Mouse (Mus musculus) thymus, adult 18-20 months (tissue): ENCODE measurements at regions not wholly inside any gene's neighbourhood (a gene's known extent, or its start where the extent isn't known, plus 50 kb on each side); places are given as distances from the start of the nearest gene placed in this dataset.

Experiments used
- DNase-seq, 2 experiments: peaks; one replicate each; pipeline ENCODE4 v3.0.0; 2022; ENCODE audit warnings: mixed read lengths in 2 of 2

DNA sequence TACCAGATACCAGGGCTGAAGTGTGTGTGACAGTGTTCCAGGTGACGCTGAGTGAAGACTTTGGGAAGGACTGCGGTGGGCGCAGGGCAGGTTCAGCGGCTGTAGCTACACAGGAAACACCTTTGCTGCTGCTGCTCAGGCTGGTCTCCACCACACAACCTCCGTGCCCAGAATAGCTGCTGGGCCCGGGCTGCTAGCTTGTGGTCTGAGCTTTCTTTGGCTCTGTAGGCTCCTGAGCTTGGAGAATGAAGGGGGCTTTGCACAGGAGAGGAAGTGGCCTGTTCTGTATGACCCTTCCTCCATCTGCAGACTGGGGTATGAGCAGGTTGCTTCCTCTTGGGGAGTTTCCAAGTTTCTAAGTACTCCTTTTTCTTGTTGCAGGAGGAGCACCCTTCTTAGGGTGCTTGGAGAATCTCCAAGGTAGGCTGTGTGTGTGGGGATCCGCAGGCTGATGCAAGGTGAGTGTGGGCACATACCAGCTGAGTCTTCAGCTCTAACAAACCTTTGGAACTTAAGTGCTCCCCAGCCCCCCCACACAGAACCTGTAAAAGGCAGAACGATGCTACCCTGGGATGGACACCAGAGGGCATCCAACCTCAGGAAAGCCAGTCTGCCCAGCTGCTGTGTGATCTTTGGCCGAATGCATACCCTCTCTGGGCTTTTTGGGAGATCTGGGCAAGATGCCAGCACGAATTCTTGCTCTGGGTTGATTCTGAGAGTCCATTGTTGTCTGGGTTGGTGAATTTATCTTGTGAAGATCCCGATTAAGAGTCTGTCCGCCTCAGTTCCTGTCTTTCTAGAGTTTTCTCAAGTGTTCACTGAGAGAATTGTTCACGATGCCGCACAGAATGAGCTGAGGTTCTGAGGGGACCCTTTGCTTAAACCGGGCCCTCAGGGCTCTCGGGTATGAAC lies 136.6 kb downstream of the Mn1 start:
- DNase-seq = peak in 1 of 2 experiments; percentile 32

DNA sequence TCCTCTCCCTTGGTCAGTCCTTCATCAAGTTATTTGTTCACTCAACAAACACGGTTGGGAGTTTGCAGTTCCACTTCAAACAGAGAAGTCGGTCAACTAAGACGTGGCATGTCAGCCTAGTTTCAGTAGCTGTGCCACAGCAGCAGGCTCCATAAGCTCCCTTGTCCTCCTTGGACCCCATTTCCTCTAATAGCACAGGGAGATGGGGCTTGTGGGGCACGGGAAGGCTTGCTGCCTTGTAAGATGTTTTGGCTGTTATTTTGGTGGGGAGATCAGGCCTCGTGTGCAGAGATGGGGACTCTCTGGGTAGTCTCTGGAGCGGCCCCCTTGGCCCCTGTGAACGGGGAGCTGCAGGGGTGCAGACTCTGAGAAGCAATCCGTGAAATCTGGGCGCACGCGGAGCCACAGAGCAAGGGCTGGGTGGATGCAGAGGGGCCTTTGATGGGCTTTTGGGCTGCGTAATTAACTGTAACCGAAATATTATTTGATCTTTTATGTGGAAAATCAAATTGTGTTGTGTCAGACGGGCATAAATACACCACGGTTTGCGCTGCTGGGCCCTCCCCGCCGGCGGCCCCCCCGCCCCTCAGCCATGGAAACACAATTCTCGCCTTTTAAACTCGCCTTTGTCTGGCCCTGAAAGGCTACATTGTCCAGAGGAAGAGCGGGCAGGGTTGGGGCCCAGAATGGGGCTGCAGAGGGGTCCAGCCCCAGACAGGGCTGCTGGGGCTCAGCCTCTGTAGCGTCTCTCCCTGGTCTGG lies 137.6 kb downstream of the Mn1 start:
- no peak for DNase-seq

DNA sequence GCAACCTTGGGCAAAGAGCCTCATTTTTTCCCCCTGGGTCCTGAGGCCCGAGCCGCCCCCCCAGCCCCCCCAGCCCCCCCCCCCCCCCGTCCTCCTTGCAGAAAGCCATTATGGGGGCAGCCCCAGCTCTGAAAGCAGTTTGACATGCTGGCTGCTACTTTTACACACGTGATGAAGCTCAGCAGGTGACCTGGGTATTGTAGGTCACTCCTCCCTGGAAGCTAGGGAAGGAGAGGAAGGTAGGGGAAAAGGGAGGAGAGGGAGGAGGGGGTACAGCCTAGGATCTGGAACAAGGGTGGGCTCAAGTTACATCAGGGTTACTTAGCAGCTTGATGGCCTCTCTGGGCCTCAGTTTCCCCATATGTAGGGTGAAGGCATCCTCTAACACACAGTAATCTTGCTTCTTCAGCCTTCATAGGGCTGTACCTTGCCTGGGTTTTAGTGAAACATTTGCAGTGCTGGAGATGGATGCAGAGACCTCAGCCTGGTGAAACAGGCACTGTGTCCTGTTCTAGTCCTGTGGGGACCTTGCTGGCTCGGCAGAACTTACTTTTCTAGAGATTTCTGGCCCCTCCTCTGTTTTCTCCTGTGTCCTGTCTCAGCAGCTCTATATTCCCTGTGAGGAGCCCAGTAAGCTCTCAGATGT lies 138.3 kb downstream of the Mn1 start:
- no peak for DNase-seq

DNA sequence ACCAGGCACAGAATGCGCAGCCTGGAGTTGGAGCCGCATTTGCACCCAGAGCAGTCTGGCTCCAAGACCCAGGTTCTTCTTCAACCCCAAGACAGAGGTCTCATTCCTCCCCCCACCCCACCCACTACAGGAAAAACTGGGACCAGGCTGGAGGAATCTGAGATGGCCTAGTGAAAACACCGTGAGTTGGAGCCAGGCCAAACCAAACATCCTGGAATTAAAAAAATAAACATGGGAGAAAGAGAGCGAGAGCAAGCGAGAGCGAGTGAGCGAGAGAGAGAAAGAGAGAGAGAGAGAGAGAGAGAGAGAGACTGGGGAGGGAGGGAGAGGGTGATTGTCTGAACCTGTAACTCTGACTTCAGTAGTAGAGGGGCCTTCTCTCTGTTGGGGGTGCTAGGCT lies 138.8 kb downstream of the Mn1 start:
- DNase-seq = no peak

DNA sequence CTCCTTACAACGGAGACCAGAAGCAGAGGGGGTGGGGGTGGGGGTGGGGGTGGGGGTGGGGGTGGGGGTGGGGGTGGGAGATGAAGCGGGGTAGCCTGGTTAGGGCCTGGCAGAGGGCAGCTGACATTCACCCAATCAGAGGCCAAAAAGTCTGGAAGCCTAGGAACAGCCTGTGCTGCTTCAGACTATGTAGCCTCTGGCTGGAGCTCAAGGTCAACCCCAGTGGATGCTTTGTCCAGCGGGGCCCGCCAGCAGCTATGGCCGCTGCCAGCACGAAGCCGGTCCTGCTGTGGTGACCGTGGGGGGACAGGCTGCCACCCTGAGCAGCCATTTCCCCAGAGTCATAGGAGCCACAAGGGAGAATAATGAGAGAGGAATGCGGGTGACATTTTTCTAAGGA lies 143.3 kb downstream of the Mn1 start:
- DNase-seq = no peak

DNA sequence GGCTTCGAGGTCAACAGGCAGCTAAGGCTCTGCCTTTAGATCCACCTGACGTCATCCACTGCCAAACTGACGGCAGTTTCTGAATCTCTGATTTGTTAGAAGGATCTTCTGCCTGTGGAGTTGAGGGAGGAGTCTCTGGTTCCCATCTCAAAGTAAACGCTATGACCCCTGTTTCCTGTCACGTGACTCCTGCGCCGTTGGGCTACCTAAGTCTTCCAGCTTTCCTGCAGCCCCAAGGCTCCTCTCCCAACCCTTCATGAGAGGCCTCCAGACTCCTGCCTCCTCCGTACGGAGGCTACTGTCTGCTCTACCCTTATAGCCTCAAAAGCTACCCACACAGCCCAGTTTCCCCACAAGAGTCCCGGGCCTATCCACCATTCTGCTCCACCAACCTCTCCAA lies 144.1 kb downstream of the Mn1 start:
- peak in 1 of 2 experiments; percentile 36 for DNase-seq

DNA sequence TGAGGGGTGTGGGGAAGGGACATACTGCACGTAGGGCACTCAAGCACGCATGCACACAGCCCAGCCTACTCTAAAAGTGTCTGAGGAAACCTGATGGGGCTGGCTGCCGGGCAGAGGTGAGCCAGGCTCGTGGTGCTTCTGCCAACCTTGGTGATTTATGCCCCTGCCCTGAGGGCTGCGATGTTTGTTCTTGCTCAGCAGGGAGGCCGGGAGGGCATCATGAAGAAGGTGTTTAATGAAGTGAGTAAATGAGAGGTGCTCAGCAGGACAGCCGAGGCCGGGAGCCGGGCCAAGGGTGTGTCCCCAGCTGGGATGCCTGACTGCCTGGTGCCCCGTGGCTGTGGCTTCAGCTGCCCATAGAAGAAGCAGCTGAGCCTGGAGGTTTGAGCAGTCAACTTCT lies 153.7 kb downstream of the Mn1 start:
- DNase-seq = no peak

DNA sequence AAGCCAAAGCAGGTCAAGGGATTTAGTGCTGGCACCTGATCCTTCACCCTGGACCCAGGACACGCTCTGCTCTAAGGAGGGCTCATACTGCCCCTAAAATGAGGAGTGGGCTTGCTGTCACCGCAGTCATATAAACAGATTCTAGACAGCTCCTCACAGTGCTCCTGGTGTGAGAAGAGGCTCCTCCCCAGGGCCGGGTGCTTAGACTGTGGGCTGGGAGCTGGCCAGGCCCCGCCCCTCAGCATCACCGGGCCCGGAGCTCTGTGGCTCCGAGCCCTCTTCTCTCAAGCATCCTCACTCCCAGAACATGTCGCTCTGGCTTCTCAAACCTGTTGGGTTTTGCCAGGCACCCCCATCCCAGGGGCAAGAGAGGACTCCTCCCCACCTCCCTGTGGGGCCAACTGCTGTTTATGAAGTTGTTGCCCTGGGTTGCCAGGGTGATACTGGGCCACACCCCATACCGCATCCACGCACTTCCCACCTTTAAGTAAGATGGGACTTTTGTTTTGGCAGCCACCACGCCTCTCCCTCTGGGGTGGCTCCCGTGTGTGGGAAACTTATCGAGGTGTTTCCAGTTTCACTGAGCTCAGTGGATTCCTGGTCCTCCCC lies 156.2 kb downstream of the Mn1 start:
- DNase-seq = no peak

DNA sequence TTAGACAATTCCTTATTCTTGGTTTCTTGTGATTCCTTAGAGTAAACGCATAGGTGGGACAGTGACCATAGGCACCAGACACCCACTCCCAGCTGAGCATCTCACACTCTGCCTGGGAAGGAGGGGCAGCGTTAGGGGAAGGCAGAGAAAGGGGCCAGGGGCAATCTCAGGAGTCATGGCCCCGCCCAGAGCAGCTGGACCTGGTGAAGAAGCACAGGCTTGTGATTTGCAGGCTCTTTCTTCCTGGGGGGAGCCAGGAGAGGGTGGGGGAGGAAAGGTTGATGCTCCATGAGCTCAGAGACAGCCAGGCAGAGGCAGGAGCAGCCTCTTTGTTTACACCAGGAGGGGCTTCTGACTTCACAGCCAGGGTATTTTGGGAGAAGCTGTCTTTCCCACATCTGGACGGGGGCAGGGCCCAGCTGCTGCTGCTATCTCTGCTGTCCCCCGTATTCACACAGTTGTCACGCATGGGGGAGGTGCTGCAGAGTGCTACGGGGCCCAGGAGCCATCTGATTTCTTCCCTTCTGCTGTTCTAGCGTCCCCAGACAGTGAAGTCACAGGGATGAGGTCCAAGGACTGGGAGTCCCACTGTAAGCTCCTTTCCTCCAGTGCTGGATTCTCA lies 157.2 kb downstream of the Mn1 start:
- no peak for DNase-seq

DNA sequence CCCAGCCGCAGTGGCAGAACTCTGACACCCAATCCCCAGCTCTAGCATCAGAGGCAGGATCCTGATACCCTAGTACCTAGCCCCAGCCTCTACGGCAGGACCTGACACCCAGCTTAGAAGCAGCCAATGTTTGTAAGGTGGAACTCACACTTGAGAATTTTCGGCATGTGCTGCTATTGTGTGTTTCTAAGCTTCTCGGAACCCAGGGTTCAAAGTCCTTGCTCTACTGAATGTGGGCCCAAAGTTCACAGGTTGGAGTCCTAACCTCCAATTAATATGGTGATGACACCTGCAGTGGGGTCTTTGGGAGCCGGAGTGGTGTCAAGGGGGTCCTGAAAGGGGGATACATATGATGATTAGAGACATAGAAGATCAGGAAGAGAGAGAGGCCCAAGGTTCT lies 158.2 kb downstream of the Mn1 start:
- no peak for DNase-seq

DNA sequence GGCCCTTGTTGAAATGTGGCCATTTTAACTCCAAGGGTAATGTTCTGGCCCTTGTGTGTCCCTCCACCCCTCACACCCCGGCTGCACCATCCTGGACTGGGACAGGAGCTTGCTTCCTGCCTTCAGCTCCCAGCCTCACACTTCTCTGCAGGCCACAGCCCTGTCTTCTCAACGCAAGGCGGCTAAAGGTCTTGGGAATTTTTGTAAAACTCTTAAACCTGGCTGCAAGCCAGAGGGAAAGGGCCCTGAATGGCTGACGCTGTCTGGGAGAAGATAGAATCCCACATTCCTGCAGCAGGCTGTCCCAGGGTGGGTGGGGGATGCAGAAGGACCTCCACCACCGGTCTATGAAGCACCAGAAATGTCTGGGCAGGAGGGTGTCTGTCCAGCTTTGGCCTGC lies 156.3 kb upstream of the Gm26897 start:
- DNase-seq = no peak

DNA sequence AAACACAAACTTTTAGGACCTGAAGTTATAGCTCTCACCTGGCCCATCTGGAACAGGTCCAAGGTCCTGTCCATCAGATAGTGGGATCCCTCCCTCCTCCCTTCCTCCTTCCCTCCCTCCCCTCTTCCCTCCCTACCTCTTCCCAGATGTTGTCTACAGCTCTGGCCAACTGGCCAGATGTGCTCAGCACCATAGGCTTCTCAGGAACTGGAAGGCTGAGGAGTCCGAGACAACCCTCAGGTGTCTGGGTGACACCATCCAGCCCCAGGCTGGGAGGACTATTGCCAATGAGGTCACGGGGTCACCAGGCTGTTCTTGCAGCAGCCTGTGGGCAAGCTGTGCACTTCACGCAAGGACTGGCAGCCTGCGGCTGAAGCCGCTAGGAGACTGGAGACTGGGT lies 155.6 kb upstream of the Gm26897 start:
- no peak for DNase-seq

DNA sequence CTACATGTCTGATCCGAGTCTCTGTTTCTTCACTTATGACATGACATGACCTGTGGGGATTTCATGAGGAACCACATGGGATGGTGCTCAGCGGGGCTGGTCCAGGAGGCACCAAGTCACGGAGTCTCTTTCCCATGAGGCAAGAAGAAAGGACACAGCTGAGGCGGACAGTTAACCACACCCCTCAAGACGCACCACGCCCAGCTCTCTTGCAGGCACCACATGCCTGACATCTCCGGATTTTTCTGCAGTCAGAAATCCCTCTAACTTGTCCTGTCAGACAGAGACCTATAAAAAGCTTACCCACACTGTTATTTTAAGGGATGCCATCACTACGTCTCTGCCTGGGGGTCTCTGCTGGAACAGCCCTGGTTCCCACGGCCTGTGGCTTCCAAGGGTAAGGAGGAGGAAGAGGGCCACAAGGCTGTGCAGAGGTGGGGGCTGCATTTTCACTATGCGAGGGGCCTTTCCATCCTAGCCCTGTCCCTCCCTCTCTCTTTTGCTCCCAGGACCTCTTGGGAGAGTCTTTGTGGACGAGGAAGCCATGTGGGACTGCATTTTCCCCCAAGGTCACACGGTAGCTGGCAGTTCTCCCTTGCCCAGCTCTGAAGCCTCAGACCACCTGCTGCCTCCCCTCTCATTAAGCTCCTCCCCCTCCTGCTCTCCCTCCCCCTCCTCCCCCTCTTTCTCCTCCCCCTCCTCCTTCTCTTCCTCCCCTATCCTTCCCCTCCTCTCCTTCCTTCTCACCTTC lies 154.6 kb upstream of the Gm26897 start:
- DNase-seq = no peak

DNA sequence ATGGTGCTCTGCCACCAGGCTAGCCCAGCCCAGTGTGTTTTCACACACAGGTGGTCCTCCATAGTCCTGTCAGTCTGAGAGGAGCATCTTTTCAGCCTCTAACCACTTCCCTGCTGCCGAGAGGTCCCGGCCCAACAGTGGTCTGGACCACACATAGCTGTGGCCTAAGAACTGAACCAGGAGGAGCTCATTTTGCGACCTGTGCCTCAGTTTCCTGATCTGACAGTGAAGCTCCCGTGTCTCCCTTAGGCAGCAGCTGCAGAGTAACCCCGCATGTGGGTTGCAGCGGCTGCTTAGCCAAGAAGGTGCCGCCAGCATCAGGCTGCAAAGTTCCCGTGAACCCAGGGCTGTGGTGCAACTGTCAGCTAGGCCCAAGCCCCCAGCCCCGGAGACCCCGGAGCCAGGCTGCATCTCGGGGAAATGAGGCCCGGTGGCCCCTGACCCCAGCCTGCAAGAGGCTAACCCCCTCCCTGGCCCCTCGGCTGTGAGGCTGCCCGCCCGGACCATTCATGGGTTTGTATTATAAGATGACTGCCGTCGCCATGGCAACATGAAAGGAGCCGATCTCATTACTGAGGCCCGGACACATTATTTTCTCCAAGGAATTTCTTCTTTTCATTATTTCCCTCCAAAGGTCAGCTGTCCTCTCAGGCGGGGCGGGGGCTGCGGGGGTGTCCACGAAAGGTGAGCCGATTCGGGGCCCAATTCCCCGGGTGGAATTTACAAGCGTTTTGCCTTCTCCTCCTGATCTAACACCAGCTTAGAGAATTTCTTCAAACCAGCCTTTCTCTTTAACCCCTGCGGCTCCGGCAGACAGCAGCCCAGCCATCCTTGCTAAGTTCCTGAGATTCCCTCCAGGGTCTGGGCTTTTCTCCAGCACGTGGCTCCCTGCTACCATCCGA lies 152.6 kb upstream of the Gm26897 start:
- DNase-seq = no peak

DNA sequence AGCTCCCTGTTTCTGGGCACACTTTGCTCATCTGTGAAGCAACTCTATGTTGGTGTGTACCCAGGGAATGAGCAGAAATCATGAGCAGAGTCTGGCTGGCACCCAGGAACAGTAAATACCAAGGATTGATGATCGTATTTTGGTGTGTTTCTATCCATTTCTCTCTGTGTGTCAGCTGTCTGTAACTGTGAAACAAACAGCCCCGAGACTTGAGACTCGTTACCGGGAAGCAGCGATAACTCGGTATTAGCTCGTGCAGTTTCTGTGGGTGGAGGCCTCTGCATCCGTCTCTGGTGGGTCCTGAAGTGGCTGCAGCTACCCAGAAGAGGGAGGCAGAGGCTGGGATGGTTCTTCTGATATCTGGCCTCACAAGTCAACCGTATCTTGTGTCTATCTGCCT lies 151.7 kb upstream of the Gm26897 start:
- no peak for DNase-seq

DNA sequence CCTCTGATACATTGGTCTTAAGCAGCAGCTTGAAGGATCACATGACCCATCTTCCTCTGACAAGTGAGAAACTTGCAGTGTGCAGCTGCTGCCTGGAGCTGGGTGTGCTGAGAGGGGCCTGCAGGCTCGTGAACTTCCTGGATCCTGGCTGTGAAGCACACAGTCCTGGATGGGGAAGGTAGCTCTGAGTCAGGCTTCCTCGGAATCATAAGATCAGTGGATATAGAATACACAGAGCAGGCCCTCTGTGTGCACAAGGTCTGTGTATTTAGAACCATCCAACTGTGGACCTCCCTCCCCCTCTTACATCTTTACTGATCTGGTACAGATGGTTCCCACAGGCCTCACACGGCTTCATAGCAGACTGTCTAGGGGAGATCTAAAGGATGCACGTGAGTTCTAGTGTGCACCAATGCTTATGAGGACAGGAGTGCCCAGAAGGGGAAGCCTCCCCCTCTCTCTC lies 143.1 kb upstream of the Gm26897 start:
- DNase-seq = peak; percentile 46 to 62

DNA sequence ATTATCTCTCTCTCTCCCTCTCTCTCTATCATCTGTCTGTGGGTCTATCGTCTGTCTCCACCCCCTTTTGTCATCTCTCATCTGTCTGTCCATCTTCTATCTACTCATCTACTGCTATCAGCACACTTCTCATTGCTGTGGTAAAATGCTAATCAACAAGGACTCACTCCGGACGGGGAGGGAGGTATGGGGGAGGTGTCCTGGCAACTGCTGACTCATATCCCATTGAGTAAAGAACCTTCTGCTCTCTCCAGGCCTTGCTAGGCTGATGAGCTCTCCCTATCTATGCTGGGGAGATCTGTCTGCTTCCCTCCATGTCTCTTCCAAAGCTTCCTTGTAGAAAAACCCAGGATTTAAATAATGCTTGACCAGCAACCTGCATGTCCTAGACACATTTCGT lies 140.9 kb upstream of the Gm26897 start:
- DNase-seq = no peak

DNA sequence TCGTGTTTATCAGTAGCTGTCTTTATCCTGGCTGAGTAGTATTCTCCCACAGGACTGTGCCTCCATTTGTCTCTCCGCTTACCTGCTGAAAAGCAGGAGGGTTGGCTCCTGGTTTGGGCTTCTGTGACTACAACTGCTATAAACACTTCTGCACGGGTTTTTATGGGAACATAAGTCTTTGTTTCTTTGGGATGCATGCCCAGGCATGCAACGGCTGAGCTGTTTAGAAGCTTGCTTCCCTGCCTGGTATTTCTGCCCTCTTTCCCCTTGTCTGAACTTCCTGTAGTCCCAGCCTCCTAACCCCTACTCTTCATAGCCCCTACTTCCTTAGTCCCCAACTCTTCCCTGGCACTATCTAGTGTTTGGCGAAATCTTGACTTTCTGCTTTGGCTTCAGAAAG lies 139.6 kb upstream of the Gm26897 start:
- no peak for DNase-seq

DNA sequence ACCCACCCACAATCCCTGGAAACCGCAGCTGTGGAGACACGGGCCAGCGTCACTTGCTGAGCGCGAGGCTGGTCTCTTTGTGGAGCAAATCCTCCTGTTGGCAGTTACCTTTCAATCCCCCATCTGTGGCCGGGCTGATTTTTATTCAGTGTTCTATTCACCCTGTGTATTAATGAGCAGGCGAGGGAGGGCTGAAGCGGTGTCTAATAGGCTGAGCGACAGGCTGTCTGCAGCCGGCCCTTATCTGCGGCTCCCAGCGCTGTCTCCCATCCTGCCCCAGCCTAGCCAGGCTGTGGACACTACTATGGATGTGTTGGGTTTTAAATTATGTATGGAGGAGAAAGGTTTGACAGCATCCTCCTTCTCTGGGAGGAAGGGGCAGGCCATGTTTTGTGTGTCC lies 138.3 kb upstream of the Gm26897 start:
- DNase-seq = no peak

DNA sequence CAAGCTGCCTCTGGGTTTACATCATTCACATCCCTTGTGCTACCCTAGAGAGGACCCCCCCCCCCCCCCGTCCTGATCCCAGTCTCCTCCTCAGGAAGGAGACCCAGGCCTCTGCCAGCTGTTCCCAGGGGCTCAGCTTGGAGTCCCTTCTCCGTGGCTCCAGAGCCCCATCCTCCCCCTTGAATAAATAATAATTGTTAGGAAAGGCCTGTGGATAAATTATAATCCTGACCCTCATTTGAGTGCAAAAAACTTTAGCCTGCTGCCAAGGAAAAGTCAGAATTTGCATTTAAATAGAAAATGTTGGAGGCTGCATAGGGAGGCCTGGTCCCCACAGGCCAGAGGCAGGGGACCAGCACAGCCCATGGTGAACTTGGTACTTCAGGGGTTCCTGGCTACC lies 136.0 kb upstream of the Gm26897 start:
- DNase-seq = no peak
